Mouse (Mus musculus) brain, embryonic 18.5 days (tissue): ENCODE measurements at regions not wholly inside any gene's neighbourhood (a gene's known extent, or its start where the extent isn't known, plus 50 kb on each side); places are given as distances from the start of the nearest gene placed in this dataset.

Source experiments
- DNase-seq: peaks from one replicate; pipeline ENCODE4 v3.0.0-alpha.2; 2012; ENCODE audit warnings: low read depth, low spot score

DNA sequence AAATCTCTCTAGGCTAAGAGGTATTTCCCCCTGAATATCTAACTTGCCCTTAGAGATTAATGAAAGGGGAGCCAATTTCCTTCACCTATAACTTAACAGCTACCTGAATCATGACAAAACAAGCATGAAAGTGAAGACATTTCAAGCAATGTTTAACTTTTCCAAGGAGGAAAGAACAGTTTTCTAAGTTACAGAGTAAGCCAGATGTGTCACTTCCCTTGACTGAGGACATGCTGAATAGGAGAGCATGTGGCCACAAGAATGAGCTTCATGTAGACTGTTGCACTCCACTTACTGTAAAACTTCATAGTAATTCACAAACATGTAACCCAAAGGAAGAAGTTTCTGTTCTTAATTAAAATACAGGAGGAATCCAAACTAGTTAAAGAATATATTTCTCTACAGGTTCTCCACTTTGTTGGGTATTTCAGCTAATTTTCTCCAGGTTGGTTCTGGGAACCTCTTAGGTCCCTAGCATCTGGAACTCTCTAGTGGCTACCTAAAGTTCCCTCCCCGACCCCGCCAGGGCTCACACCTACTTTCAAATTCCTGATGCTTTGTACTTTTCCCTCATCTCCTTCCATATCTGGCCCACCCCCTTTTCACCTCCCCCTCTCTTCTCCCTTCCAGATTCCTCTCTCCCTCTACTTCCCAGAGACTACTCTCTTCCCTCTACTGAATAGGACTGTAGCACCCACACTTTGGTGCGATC, 142.0 kb upstream of the Tyrp1 start:
- no peak for DNase-seq

GRCm38 (mm10) chr4:80712698-80713097, 121.2 kb upstream of the Tyrp1 start:
- no peak for DNase-seq

DNA sequence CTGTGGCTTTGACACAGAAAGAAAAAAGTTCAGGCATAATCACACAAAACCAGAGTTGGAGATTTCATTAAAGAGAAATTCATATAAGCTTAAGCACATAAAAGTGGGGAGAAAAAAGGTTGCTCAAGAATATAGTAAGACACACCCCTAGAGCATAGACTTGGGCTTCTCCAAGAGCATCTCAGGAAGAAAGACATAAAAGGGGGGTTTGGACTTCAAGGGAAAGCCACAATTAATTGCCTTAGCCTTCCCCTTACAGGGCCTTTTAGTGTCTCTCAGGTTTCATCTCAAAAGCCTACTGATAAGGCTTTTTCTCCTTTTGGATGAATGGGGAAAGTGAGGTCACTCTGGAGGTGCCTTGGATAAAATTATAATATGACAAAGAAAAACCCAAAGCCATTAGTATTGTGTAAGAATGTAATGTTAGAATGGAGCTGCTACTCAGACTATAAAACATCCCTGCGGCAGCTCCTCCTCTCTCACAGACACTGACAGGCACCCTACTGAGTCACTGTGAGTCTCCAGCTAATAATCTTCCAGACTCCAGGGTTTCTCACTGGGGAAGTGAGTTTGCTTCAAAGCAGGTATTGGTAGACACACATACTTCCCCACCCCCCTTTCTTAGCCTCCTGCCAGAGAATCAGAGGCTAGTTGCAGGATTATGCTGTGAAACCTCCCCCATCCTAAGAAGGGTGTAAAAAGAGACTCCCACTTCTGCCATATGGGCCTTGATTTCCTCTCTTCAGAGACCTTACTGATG, 88.8 kb upstream of the Tyrp1 start:
- no peak for DNase-seq

- DNase-seq, result no peak
These were observed 81.7 kb upstream of the Tyrp1 start for GRCm38 (mm10) chr4:80752259-80752658.

DNA sequence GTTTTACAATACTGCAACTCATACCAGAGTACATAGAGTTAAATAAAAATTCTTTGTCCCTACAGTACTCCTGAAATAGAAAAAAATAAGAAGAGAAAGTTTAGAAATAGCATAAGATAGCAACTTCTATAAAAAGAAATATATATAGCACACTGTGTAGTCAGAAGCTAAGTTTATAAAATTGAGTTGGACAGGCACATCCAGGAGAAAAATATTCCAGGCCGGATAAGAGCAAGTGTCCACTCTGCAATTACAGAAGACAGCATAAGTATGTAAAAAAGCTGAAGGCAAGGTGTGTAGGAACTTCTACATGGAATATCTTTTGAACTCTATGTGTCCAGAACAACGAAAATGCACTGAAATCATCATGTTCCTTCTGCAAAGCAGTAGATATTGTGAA, 77.8 kb upstream of the Tyrp1 start:
- no peak for DNase-seq

DNA sequence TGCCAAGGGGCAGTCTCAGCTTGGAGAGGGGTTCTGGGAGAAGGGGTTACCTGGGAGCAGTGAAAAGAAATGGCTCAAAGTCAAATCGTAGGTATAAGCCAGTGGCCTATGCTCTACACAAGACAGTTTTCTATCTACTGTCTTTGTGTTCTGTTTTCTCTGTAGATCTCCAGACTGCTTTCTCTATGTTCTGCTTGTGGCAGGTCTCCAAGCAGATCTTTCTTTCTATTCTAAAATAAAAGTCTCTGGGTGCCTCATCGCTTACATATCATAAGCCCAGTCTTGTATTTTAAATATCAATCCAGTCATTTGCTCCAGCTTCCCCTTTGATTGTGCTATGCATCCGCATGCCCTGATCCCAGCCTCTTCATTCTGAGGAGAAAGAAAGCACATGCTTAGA, 69.9 kb upstream of the Tyrp1 start:
- no peak for DNase-seq

- DNase-seq, result peak; percentile 72
These were observed 68.1 kb upstream of the Tyrp1 start for GRCm38 (mm10) chr4:80765781-80766180.

GRCm38 (mm10) chr4:80767447-80767846, 66.5 kb upstream of the Tyrp1 start:
- no peak for DNase-seq
